Mouse (Mus musculus) granulocyte monocyte progenitor cell, adult 5-6 weeks (primary cell): ENCODE results near the gene Gnas. TPM values are rescaled to one million over a fixed set of nuclear protein-coding genes. Genes with fewer than 3 reads are reported as not detected.

Experiments used
- ATAC-seq: replicated peaks from 2 replicates; pipeline ENCODE4 v1.8.0; 2016; ENCODE audit warnings: mild to moderate bottlenecking, moderate TSS enrichment, inconsistent platforms; ENCODE audit not compliant: poor library complexity, severe bottlenecking
- total RNA-seq, 2 experiments: library from RNA; stranded (forward) in 1 of 2; stranded (reverse) in 1 of 2; fragments of 200-712, 200-1000 nt in 1 of 2; fragments of >200 nt in 1 of 2; fragmentation: Nextera tagmentation in 1 of 2; gene quantifications; 2 replicates each; pipeline ENCODE4 v1.2.3; 2014 to 2017

Gnas gene
- 447 and 478 TPM in 2 replicates for total RNA-seq (2014; fragmentation: Nextera tagmentation)
- 212 and 260 TPM in 2 replicates for total RNA-seq (2017)

- peak; percentile 60 for ATAC-seq
These were observed at the start of gene Gnas for GRCm38 (mm10) chr2:174284011-174284410. TSS of gene Gnas (plus strand) at chr2:174284320.

- ATAC-seq, result no peak
These were observed 41.7 kb upstream of the Gnas start for GRCm38 (mm10) chr2:174242431-174242830.

- no peak for ATAC-seq
These were observed 32.2 kb upstream of the Gnas start for GRCm38 (mm10) chr2:174251963-174252362.

- no peak for ATAC-seq
These were observed 26.8 kb upstream of the Gnas start for GRCm38 (mm10) chr2:174257312-174257711.

- ATAC-seq, result no peak
These were observed 24.1 kb upstream of the Gnas start for GRCm38 (mm10) chr2:174260004-174260403.

- no peak for ATAC-seq
These were observed 23.0 kb upstream of the Gnas start for GRCm38 (mm10) chr2:174260908-174261800.

GRCm38 (mm10) chr2:174261801-174262200 lies 22.3 kb upstream of the Gnas start:
- no peak for ATAC-seq

GRCm38 (mm10) chr2:174263110-174263815 lies 20.9 kb upstream of the Gnas start:
- ATAC-seq, result no peak

GRCm38 (mm10) chr2:174264248-174264647 lies 19.9 kb upstream of the Gnas start:
- ATAC-seq, result no peak

- no peak for ATAC-seq
These were observed 13.7 kb upstream of the Gnas start for GRCm38 (mm10) chr2:174270416-174270815.

GRCm38 (mm10) chr2:174271459-174271858 lies 12.7 kb upstream of the Gnas start:
- no peak for ATAC-seq

GRCm38 (mm10) chr2:174273131-174273530 lies 11.0 kb upstream of the Gnas start:
- no peak for ATAC-seq

- no peak for ATAC-seq
These were observed 10.2 kb upstream of the Gnas start for GRCm38 (mm10) chr2:174273961-174274360.

- ATAC-seq, result no peak
These were observed 4.3 kb upstream of the Gnas start for GRCm38 (mm10) chr2:174279771-174280170.

GRCm38 (mm10) chr2:174283341-174283740 lies 779 bp upstream of the Gnas start:
- ATAC-seq, result no peak

- ATAC-seq, result no peak
These were observed 812 bp downstream of the Gnas start for GRCm38 (mm10) chr2:174284807-174285457.

- no peak for ATAC-seq
These were observed 1.9 kb downstream of the Gnas start for GRCm38 (mm10) chr2:174285921-174286470.

- no peak for ATAC-seq
These were observed 3.8 kb downstream of the Gnas start for GRCm38 (mm10) chr2:174287921-174288320.

- no peak for ATAC-seq
These were observed 4.7 kb downstream of the Gnas start for GRCm38 (mm10) chr2:174288673-174289430.
